In genomic region chr10:28414823-28415222, GRCm38 (mm10) we compare ENCODE assay signal across 24 mouse cellular contexts.
DNase-seq lines count a peak whose midpoint lies in the region; ATAC-seq lines count a peak whose summit lies in the region.
"Had no signal": no experiment of that assay in that cellular context is flagged by ENCODE, and none has a peak within 500 bp of the region (broad histone marks: within the 10 kb centered on the region; RNA-seq: fewer than 3 reads in every experiment).

No protein-coding gene starts in this region.

- H3K4me1 ChIP-seq in forebrain, embryonic 12.5 days = no peaks in the 10 kb centered on the region
- no peaks in the 10 kb centered on the region for H3K4me1 ChIP-seq in forebrain, embryonic 13.5 days
- H3K4me1 ChIP-seq in midbrain, embryonic 11.5 days (ENCODE audit: control insufficient read depth, insufficient read depth, low read length) = no peaks in the 10 kb centered on the region
- peaks cover 3% of the 10 kb centered on the region; the same call in 1 of the 2 replicates for H3K4me1 ChIP-seq in midbrain, embryonic 10.5 days
- no peaks in the 10 kb centered on the region for H3K4me1 ChIP-seq in neural tube, embryonic 11.5 days (ENCODE audit: control insufficient read depth, insufficient read depth, low read length)
- peaks cover 6% of the 10 kb centered on the region; the same call in 1 of the 2 replicates for H3K4me1 ChIP-seq in neural tube, embryonic 15.5 days
- H3K4me1 ChIP-seq: embryonic facial prominence, embryonic 15.5 days; forebrain, embryonic 10.5 days; heart, embryonic 12.5 days; hindbrain, embryonic 15.5 days had no signal

- H3K9me3 ChIP-seq in forebrain, embryonic 12.5 days = no peaks in the 10 kb centered on the region
- H3K9me3 ChIP-seq in forebrain, embryonic 13.5 days (replicated peaks) = no peaks in the 10 kb centered on the region
- H3K9me3 ChIP-seq in midbrain, embryonic 11.5 days (ENCODE audit: control insufficient read depth, low read length) = no peaks in the 10 kb centered on the region
- no peaks in the 10 kb centered on the region for H3K9me3 ChIP-seq in midbrain, embryonic 10.5 days (replicated peaks)
- no peaks in the 10 kb centered on the region for H3K9me3 ChIP-seq in neural tube, embryonic 11.5 days (ENCODE audit: control insufficient read depth, low read length)
- H3K9me3 ChIP-seq in neural tube, embryonic 15.5 days (replicated peaks) = no peaks in the 10 kb centered on the region
- H3K9me3 ChIP-seq: forebrain, embryonic 10.5 days; G1E; heart, embryonic 12.5 days; hindbrain, embryonic 10.5 days; hindbrain, embryonic 15.5 days had no signal

- peak; percentile 63 for ATAC-seq in forebrain, embryonic 12.5 days (ENCODE audit: low FRiP score)
- ATAC-seq in forebrain, embryonic 13.5 days = no peak
- ATAC-seq in midbrain, embryonic 11.5 days (ENCODE audit: low FRiP score) = peak; percentile 82
- ATAC-seq in neural tube, embryonic 11.5 days (ENCODE audit: insufficient read depth, low FRiP score, low TSS enrichment) = peak; percentile 37; the same call in 1 of the 2 replicates
- no peak for ATAC-seq in neural tube, embryonic 15.5 days (ENCODE audit: low FRiP score)
- ATAC-seq: CD4-positive, CD25-positive, alpha-beta regulatory T cell, adult 4 months; forebrain, embryonic 16.5 days had no signal

- H3K27ac ChIP-seq in forebrain, embryonic 12.5 days = no peak overlapping the region
- H3K27ac ChIP-seq in forebrain, embryonic 13.5 days = no peak overlapping the region
- H3K27ac ChIP-seq in midbrain, embryonic 11.5 days (ENCODE audit: low read depth, low read length) = no peak overlapping the region
- H3K27ac ChIP-seq in midbrain, embryonic 10.5 days (replicated peaks) = no peak overlapping the region
- H3K27ac ChIP-seq in neural tube, embryonic 11.5 days (ENCODE audit: low read depth, low read length) = no peak overlapping the region
- H3K27ac ChIP-seq in neural tube, embryonic 15.5 days (replicated peaks) = no peak overlapping the region
- H3K27ac ChIP-seq: embryonic facial prominence, embryonic 15.5 days; forebrain, embryonic 10.5 days; hindbrain, embryonic 10.5 days; hindbrain, embryonic 15.5 days had no signal

- H3K4me3 ChIP-seq in forebrain, embryonic 12.5 days (replicated peaks) = no peak overlapping the region
- H3K4me3 ChIP-seq in forebrain, embryonic 13.5 days = no peak overlapping the region
- no peak overlapping the region for H3K4me3 ChIP-seq in midbrain, embryonic 11.5 days (ENCODE audit: low read depth, low read length)
- H3K4me3 ChIP-seq in midbrain, embryonic 10.5 days = no peak overlapping the region
- H3K4me3 ChIP-seq in neural tube, embryonic 11.5 days (ENCODE audit: low read depth, low read length) = no peak overlapping the region
- H3K4me3 ChIP-seq in neural tube, embryonic 15.5 days (replicated peaks) = no peak overlapping the region
- H3K4me3 ChIP-seq: embryonic facial prominence, embryonic 15.5 days; erythroblast, embryonic 14.5 days; forebrain, embryonic 10.5 days; heart, embryonic 12.5 days; hindbrain, embryonic 10.5 days; hindbrain, embryonic 15.5 days had no signal

- WGBS in forebrain, embryonic 12.5 days = 77% methylated on average over 4 of the region's 4 CpGs
- WGBS in forebrain, embryonic 13.5 days = 64% methylated on average over 4 of the region's 4 CpGs
- WGBS in midbrain, embryonic 11.5 days = 56% methylated on average over 4 of the region's 4 CpGs
- 74% methylated on average over 4 of the region's 4 CpGs for WGBS in midbrain, embryonic 10.5 days
- 60% methylated on average over 4 of the region's 4 CpGs for WGBS in neural tube, embryonic 11.5 days
- 40% methylated on average over 4 of the region's 4 CpGs for WGBS in neural tube, embryonic 15.5 days

- H3K9ac ChIP-seq in forebrain, embryonic 12.5 days = no peak overlapping the region
- no peak overlapping the region for H3K9ac ChIP-seq in forebrain, embryonic 13.5 days
- H3K9ac ChIP-seq in midbrain, embryonic 11.5 days (ENCODE audit: low read length) = no peak overlapping the region
- no peak overlapping the region for H3K9ac ChIP-seq in neural tube, embryonic 11.5 days (ENCODE audit: low read length)
- H3K9ac ChIP-seq in neural tube, embryonic 15.5 days (replicated peaks) = no peak overlapping the region
- H3K9ac ChIP-seq: embryonic facial prominence, embryonic 15.5 days; heart, embryonic 12.5 days; hindbrain, embryonic 15.5 days had no signal

- no peak overlapping the region for H3K4me2 ChIP-seq in forebrain, embryonic 12.5 days
- no peak overlapping the region for H3K4me2 ChIP-seq in forebrain, embryonic 13.5 days
- H3K4me2 ChIP-seq in midbrain, embryonic 11.5 days = no peak overlapping the region
- H3K4me2 ChIP-seq in neural tube, embryonic 11.5 days (ENCODE audit: low read depth) = no peak overlapping the region
- no peak overlapping the region for H3K4me2 ChIP-seq in neural tube, embryonic 15.5 days
- H3K4me2 ChIP-seq: embryonic facial prominence, embryonic 15.5 days; heart, embryonic 12.5 days; hindbrain, embryonic 15.5 days had no signal

- H3K36me3 ChIP-seq in forebrain, embryonic 12.5 days (replicated peaks) = no peaks in the 10 kb centered on the region
- no peaks in the 10 kb centered on the region for H3K36me3 ChIP-seq in forebrain, embryonic 13.5 days (ENCODE audit: poor library complexity, severe bottlenecking)
- H3K36me3 ChIP-seq in midbrain, embryonic 11.5 days (ENCODE audit: control insufficient read depth, insufficient read depth, low read length) = no peaks in the 10 kb centered on the region
- H3K36me3 ChIP-seq in midbrain, embryonic 10.5 days = no peaks in the 10 kb centered on the region
- no peaks in the 10 kb centered on the region for H3K36me3 ChIP-seq in neural tube, embryonic 11.5 days (ENCODE audit: control insufficient read depth, insufficient read depth, low read length)
- no peaks in the 10 kb centered on the region for H3K36me3 ChIP-seq in neural tube, embryonic 15.5 days
- H3K36me3 ChIP-seq: embryonic facial prominence, embryonic 15.5 days; forebrain, embryonic 10.5 days; G1E; heart, embryonic 12.5 days; hindbrain, embryonic 10.5 days; hindbrain, embryonic 15.5 days had no signal

- DNase-seq in midbrain, embryonic 11.5 days (ENCODE audit: low spot score, missing footprints) = no peak
- DNase-seq in midbrain, embryonic 10.5 days (ENCODE audit: low spot score) = no peak
- DNase-seq in neural tube, embryonic 11.5 days (ENCODE audit: low spot score) = no peak
- DNase-seq in adrenal gland, postnatal 14 days = no peak
- DNase-seq: adrenal gland, adult 8-10 months; B cell, adult 2 months; cerebellum, adult 11 months; cerebellum, adult 8-10 months; cerebellum, postnatal 14 days; embryo, embryonic 11 days; gastrocnemius, postnatal 10 days; heart, adult 18-20 months had no signal

- no peaks in the 10 kb centered on the region for H3K27me3 ChIP-seq in forebrain, embryonic 12.5 days
- H3K27me3 ChIP-seq in forebrain, embryonic 13.5 days = no peaks in the 10 kb centered on the region
- H3K27me3 ChIP-seq in midbrain, embryonic 11.5 days (ENCODE audit: control insufficient read depth, insufficient read depth, low read length) = no peaks in the 10 kb centered on the region
- H3K27me3 ChIP-seq in midbrain, embryonic 10.5 days (ENCODE audit: low read depth, poor library complexity, severe bottlenecking) = no peaks in the 10 kb centered on the region
- no peaks in the 10 kb centered on the region for H3K27me3 ChIP-seq in neural tube, embryonic 11.5 days (ENCODE audit: control insufficient read depth, insufficient read depth, low read length)
- no peaks in the 10 kb centered on the region for H3K27me3 ChIP-seq in neural tube, embryonic 15.5 days (replicated peaks)
- H3K27me3 ChIP-seq: embryonic facial prominence, embryonic 15.5 days; heart, embryonic 12.5 days; hindbrain, embryonic 15.5 days had no signal

Comparison
In these comparisons a context has a peak if more than half of its experiments do, and no peak if none do; other contexts are left out.
1. ATAC-seq: peak in forebrain, embryonic 12.5 days (single experiment), midbrain, embryonic 11.5 days (single experiment) and neural tube, embryonic 11.5 days (single experiment); none in forebrain, embryonic 13.5 days (single experiment) and neural tube, embryonic 15.5 days (single experiment).